Mouse (Mus musculus) MEL (cell line): Measurements from ENCODE around the gene Evx1. TPM values are rescaled to one million over a fixed set of nuclear protein-coding genes. Genes with fewer than 3 reads are reported as not detected.

Source experiments
- DNase-seq: peaks from one replicate; pipeline ENCODE4 v3.0.0; 2011; ENCODE audit warnings: low read depth, low spot score
- H3K27ac ChIP-seq: 2 replicates; pipeline ENCODE4 v1.5.1; 2012; ENCODE audit warnings: low read depth, mild to moderate bottlenecking, control low read depth, low read length, moderate library complexity; ENCODE audit not compliant: control insufficient read depth
- H3K27me3 ChIP-seq, 2 experiments: fragments of 150-350 bp in 1 of 2; sonication (generic) in 1 of 2; 2 replicates each; pipeline ENCODE4 v1.6.1; 2012; ENCODE audit warnings: low read length in 2 of 2, mild to moderate bottlenecking in 2 of 2, improper control_type of control experiment in 1 of 2, moderate library complexity in 1 of 2; ENCODE audit not compliant: insufficient read depth in 2 of 2, control insufficient read depth in 1 of 2
- H3K36me3 ChIP-seq, 2 experiments: 2 replicates each; pipeline ENCODE4 v1.6.1; 2012 to 2014; ENCODE audit warnings: low read length in 2 of 2, improper control_type of control experiment in 1 of 2, inconsistent platforms in 1 of 2, mild to moderate bottlenecking in 1 of 2; ENCODE audit not compliant: insufficient read depth in 2 of 2, control insufficient read depth in 1 of 2
- H3K4me1 ChIP-seq, 2 experiments: fragments of 150-350 bp in 1 of 2; sonication (generic) in 1 of 2; 2 replicates each; pipeline ENCODE4 v1.6.1; 2012; ENCODE audit warnings: low read length in 2 of 2, improper control_type of control experiment in 1 of 2, mild to moderate bottlenecking in 1 of 2; ENCODE audit not compliant: insufficient read depth in 2 of 2, control insufficient read depth in 1 of 2
- H3K4me3 ChIP-seq, 2 experiments: fragments of 150-350 bp in 1 of 2; sonication (generic) in 1 of 2; 2 replicates each; pipeline ENCODE4 v1.5.1; 2012; ENCODE audit warnings: low read depth in 2 of 2, low read length in 2 of 2, mild to moderate bottlenecking in 2 of 2, moderate library complexity in 2 of 2, control low read depth in 1 of 2, improper control_type of control experiment in 1 of 2; ENCODE audit not compliant: control insufficient read depth in 1 of 2, insufficient read depth in 1 of 2
- H3K79me2 ChIP-seq: 2 replicates; pipeline ENCODE4 v1.6.1; 2012; ENCODE audit warnings: mild to moderate bottlenecking, low read length, moderate library complexity; ENCODE audit not compliant: control insufficient read depth, poor library complexity, insufficient read depth
- H3K9ac ChIP-seq: 2 replicates; pipeline ENCODE4 v1.6.1; 2012; ENCODE audit warnings: low read depth, mild to moderate bottlenecking, control low read depth, low read length, moderate library complexity; ENCODE audit not compliant: control insufficient read depth, poor library complexity, severe bottlenecking
- H3K9me3 ChIP-seq: fragments of 150-350 bp; sonication (generic); replicated peaks from 2 replicates; pipeline ENCODE4 v1.6.1; 2012; ENCODE audit warnings: mild to moderate bottlenecking, low read length, improper control_type of control experiment, moderate library complexity; ENCODE audit not compliant: insufficient read depth
- BHLHE40 ChIP-seq: IDR thresholded peaks from 2 replicates; pipeline ENCODE4 v1.6.1; 2012; ENCODE audit warnings: low read depth, mild to moderate bottlenecking, inconsistent platforms, low read length, improper control_type of control experiment, borderline replicate concordance
- CHD1 ChIP-seq: IDR thresholded peaks from 2 replicates; pipeline ENCODE4 v1.6.1; 2012; ENCODE audit warnings: low read depth, mild to moderate bottlenecking, inconsistent platforms, low read length, improper control_type of control experiment
- CHD2 ChIP-seq: IDR thresholded peaks from 2 replicates; pipeline ENCODE4 v1.6.1; 2011; ENCODE audit warnings: low read length, improper control_type of control experiment
- CTCF ChIP-seq, 3 experiments: IDR thresholded peaks in 2 of 3; conservative IDR thresholded peaks in 1 of 3; 2 replicates each; pipeline ENCODE4 v1.5.1; 2011 to 2012; ENCODE audit warnings: low read length in 3 of 3, low read depth in 2 of 3, mild to moderate bottlenecking in 2 of 3, improper control_type of control experiment in 1 of 3, inconsistent platforms in 1 of 3, mixed read lengths in 1 of 3, moderate library complexity in 1 of 3; ENCODE audit not compliant: control insufficient read depth in 1 of 3, insufficient read depth in 1 of 3, poor library complexity in 1 of 3, severe bottlenecking in 1 of 3
- E2F4 ChIP-seq: IDR thresholded peaks from 2 replicates; pipeline ENCODE4 v1.6.1; 2011; ENCODE audit warnings: low read depth, low read length, improper control_type of control experiment, borderline replicate concordance
- ELF1 ChIP-seq: IDR thresholded peaks from 2 replicates; pipeline ENCODE4 v1.6.1; 2014; ENCODE audit warnings: low read depth, mild to moderate bottlenecking, inconsistent platforms, low read length, improper control_type of control experiment, moderate library complexity
- ETS1 ChIP-seq: IDR thresholded peaks from 2 replicates; pipeline ENCODE4 v1.6.1; 2012; ENCODE audit warnings: low read depth, mild to moderate bottlenecking, inconsistent platforms, low read length, improper control_type of control experiment, moderate library complexity
- GATA1 ChIP-seq: IDR thresholded peaks from 2 replicates; pipeline ENCODE4 v1.6.1; 2011; ENCODE audit warnings: low read depth, low read length, improper control_type of control experiment
- HCFC1 ChIP-seq: IDR thresholded peaks from 2 replicates; pipeline ENCODE4 v1.6.1; 2012; ENCODE audit warnings: low read depth, mild to moderate bottlenecking, inconsistent platforms, low read length, improper control_type of control experiment, moderate library complexity
- JUND ChIP-seq: IDR thresholded peaks from 2 replicates; pipeline ENCODE4 v1.6.1; 2011; ENCODE audit warnings: low read depth, mild to moderate bottlenecking, improper control_type of control experiment, low read length
- KAT2A ChIP-seq: conservative IDR thresholded peaks from 2 replicates; pipeline ENCODE4 v1.6.1; 2012; ENCODE audit warnings: low read depth, low read length, improper control_type of control experiment, inconsistent platforms
- MAX ChIP-seq: IDR thresholded peaks from 2 replicates; pipeline ENCODE4 v1.6.1; 2011; ENCODE audit warnings: low read length, improper control_type of control experiment
- MAZ ChIP-seq: IDR thresholded peaks from 2 replicates; pipeline ENCODE4 v1.6.1; 2012; ENCODE audit warnings: low read depth, mild to moderate bottlenecking, inconsistent platforms, low read length, improper control_type of control experiment
- MXI1 ChIP-seq: IDR thresholded peaks from 2 replicates; pipeline ENCODE4 v1.6.1; 2011; ENCODE audit warnings: mild to moderate bottlenecking, low read depth, low read length, improper control_type of control experiment
- MYB ChIP-seq: IDR thresholded peaks from 2 replicates; pipeline ENCODE4 v1.6.1; 2011; ENCODE audit warnings: mild to moderate bottlenecking, low read depth, low read length, improper control_type of control experiment
- NELFE ChIP-seq: IDR thresholded peaks from 2 replicates; pipeline ENCODE4 v1.6.1; 2011; ENCODE audit warnings: low read depth, low read length, improper control_type of control experiment
- NRF1 ChIP-seq: IDR thresholded peaks from 2 replicates; pipeline ENCODE4 v1.6.1; 2014; ENCODE audit warnings: low read depth, mild to moderate bottlenecking, inconsistent platforms, low read length, improper control_type of control experiment, moderate library complexity; ENCODE audit not compliant: poor library complexity, insufficient read depth, severe bottlenecking
- POLR2A ChIP-seq, 2 experiments: IDR thresholded peaks; 2 replicates each; pipeline ENCODE4 v1.6.1; 2011 to 2012; ENCODE audit warnings: low read length in 2 of 2, mild to moderate bottlenecking in 2 of 2, control low read depth in 1 of 2, improper control_type of control experiment in 1 of 2, low read depth in 1 of 2, moderate library complexity in 1 of 2; ENCODE audit not compliant: control insufficient read depth in 1 of 2, insufficient read depth in 1 of 2, poor library complexity in 1 of 2
- POLR2AphosphoS5 ChIP-seq: IDR thresholded peaks from 2 replicates; pipeline ENCODE4 v1.6.1; 2012; ENCODE audit warnings: low read depth, borderline replicate concordance, mild to moderate bottlenecking, inconsistent platforms, low read length, moderate library complexity, mixed read lengths
- RCOR1 ChIP-seq: IDR thresholded peaks from 2 replicates; pipeline ENCODE4 v1.6.1; 2012; ENCODE audit warnings: low read depth, mild to moderate bottlenecking, inconsistent platforms, low read length, improper control_type of control experiment
- SIN3A ChIP-seq: IDR thresholded peaks from 2 replicates; pipeline ENCODE4 v1.6.1; 2012; ENCODE audit warnings: low read length, improper control_type of control experiment, inconsistent platforms
- SMC3 ChIP-seq: IDR thresholded peaks from 2 replicates; pipeline ENCODE4 v1.6.1; 2011; ENCODE audit warnings: low read depth, low read length, improper control_type of control experiment
- TAL1 ChIP-seq: IDR thresholded peaks from 2 replicates; pipeline ENCODE4 v1.6.1; 2012; ENCODE audit warnings: mild to moderate bottlenecking, inconsistent platforms, low read length, moderate library complexity, mixed read lengths
- TBP ChIP-seq: IDR thresholded peaks from 2 replicates; pipeline ENCODE4 v1.8.0; 2011; ENCODE audit warnings: low read depth, low read length, improper control_type of control experiment
- UBTF ChIP-seq: IDR thresholded peaks from 2 replicates; pipeline ENCODE4 v1.6.1; 2012; ENCODE audit warnings: low read depth, mild to moderate bottlenecking, inconsistent platforms, low read length, improper control_type of control experiment, moderate library complexity, borderline replicate concordance; ENCODE audit not compliant: insufficient read depth
- USF1 ChIP-seq: IDR thresholded peaks from 2 replicates; pipeline ENCODE4 v1.6.1; 2014; ENCODE audit warnings: low read depth, mild to moderate bottlenecking, inconsistent platforms, low read length, improper control_type of control experiment, moderate library complexity
- USF2 ChIP-seq, 2 experiments: IDR thresholded peaks; 2 replicates each; pipeline ENCODE4 v1.6.1; 2011 to 2012; ENCODE audit warnings: improper control_type of control experiment in 2 of 2, low read length in 2 of 2, borderline replicate concordance in 1 of 2, inconsistent platforms in 1 of 2, low read depth in 1 of 2, mild to moderate bottlenecking in 1 of 2; ENCODE audit not compliant: insufficient read depth in 1 of 2
- ZC3H11A ChIP-seq: IDR thresholded peaks from 2 replicates; pipeline ENCODE4 v1.6.1; 2012; ENCODE audit warnings: low read depth, mild to moderate bottlenecking, inconsistent platforms, low read length, improper control_type of control experiment
- ZKSCAN1 ChIP-seq: IDR thresholded peaks from 2 replicates; pipeline ENCODE4 v1.6.1; 2012; ENCODE audit warnings: low read depth, mild to moderate bottlenecking, inconsistent platforms, low read length, improper control_type of control experiment, moderate library complexity
- ZMIZ1 ChIP-seq: IDR thresholded peaks from 2 replicates; pipeline ENCODE4 v1.6.1; 2012; ENCODE audit warnings: low read depth, mild to moderate bottlenecking, inconsistent platforms, low read length, improper control_type of control experiment, moderate library complexity
- ZNF384 ChIP-seq: IDR thresholded peaks from 2 replicates; pipeline ENCODE4 v1.6.1; 2012; ENCODE audit warnings: low read depth, mild to moderate bottlenecking, inconsistent platforms, low read length, improper control_type of control experiment
- polyA plus RNA-seq, 2 experiments: library from polyadenylated mRNA; stranded (reverse) in 1 of 2; unstranded in 1 of 2; fragments of >175 nt in 1 of 2; fragments of >200 nt in 1 of 2; gene quantifications; 2 replicates each; pipeline versions ENCODE4 v1.2.1 to v1.2.4; 2012; ENCODE audit warnings: low replicate concordance in 2 of 2, low read depth in 1 of 2; ENCODE audit not compliant: insufficient read length in 2 of 2, insufficient read depth in 1 of 2, missing spikeins in 1 of 2
- total RNA-seq: library from RNA; depleted of rRNA; stranded (reverse); fragments of 300-350 nt; gene quantifications from 2 replicates; pipeline ENCODE4 v1.2.3, GENCODE M21; 2012

Gene Evx1
- total and polyA plus RNA-seq, 3 experiments, result not detected

GRCm38 (mm10) chr6:52267221-52267620 is 46.1 kb upstream of the Evx1 start:
- TF ChIP-seq USF2 (IDR thresholded peaks at IDR 0.05; ENCODE audit: borderline replicate concordance in 1 of 2, insufficient read depth in 1 of 2, low read depth in 1 of 2, low read length in 2 of 2), result no peak
- TF ChIP-seq E2F4, result no peak
- no peak for TF ChIP-seq ELF1
- TF ChIP-seq NELFE, result no peak
- TF ChIP-seq CHD2, result no peak
- no peak for TF ChIP-seq GATA1
- no peak for TF ChIP-seq MXI1
- no peak for TF ChIP-seq SMC3
- no peak for TF ChIP-seq ZC3H11A
- TF ChIP-seq TAL1, result no peak
- no peak for TF ChIP-seq NRF1
- TF ChIP-seq ZMIZ1, result no peak
- TF ChIP-seq TBP, result no peak
- TF ChIP-seq ZKSCAN1, result no peak
- TF ChIP-seq KAT2A, result no peak
- TF ChIP-seq RCOR1, result no peak
- no peak for TF ChIP-seq CTCF (IDR thresholded peaks at IDR 0.05 in 2 of 3, conservative IDR thresholded peaks at IDR 0.05 in 1 of 3; ENCODE audit: control insufficient read depth in 1 of 3, insufficient read depth in 1 of 3, low read depth in 2 of 3, low read length in 3 of 3, poor library complexity in 1 of 3, severe bottlenecking in 1 of 3)
- TF ChIP-seq BHLHE40, result no peak
- no peak for TF ChIP-seq USF1
- no peak for TF ChIP-seq JUND
- no peak for DNase-seq
- Histone ChIP-seq H3K4me3 (no peak overlapping the region), H3K27ac (no peak overlapping the region), H3K9ac (no peak overlapping the region), H3K36me3 (no peaks in the 10 kb centered on the region), H3K9me3 (no peaks in the 10 kb centered on the region), H3K4me1 (no peaks in the 10 kb centered on the region), H3K79me2 (no peaks in the 10 kb centered on the region), H3K27me3 (no peaks in the 10 kb centered on the region)

GRCm38 (mm10) chr6:52267691-52268090 is 45.6 kb upstream of the Evx1 start:
- DNase-seq, result no peak
- Histone ChIP-seq H3K9me3 (no peaks in the 10 kb centered on the region), H3K4me3 (no peak overlapping the region), H3K27ac (no peak overlapping the region), H3K36me3 (no peaks in the 10 kb centered on the region), H3K27me3 (no peaks in the 10 kb centered on the region), H3K4me1 (no peaks in the 10 kb centered on the region), H3K9ac (no peak overlapping the region), H3K79me2 (no peaks in the 10 kb centered on the region)
- TF ChIP-seq ELF1 (no peak), NELFE (no peak), JUND (no peak), USF2 (IDR thresholded peaks at IDR 0.05; ENCODE audit: borderline replicate concordance in 1 of 2, insufficient read depth in 1 of 2, low read depth in 1 of 2, low read length in 2 of 2) (no peak), ZNF384 (no peak), CHD1 (no peak), USF1 (no peak), E2F4 (no peak), ZC3H11A (no peak), HCFC1 (no peak), POLR2A (IDR thresholded peaks at IDR 0.05; ENCODE audit: control insufficient read depth in 1 of 2, insufficient read depth in 1 of 2, low read depth in 1 of 2, low read length in 2 of 2, poor library complexity in 1 of 2) (no peak), SIN3A (no peak), UBTF (no peak), ETS1 (no peak), MYB (no peak), POLR2AphosphoS5 (no peak), MAZ (no peak), MAX (no peak), NRF1 (no peak)
